Mouse (Mus musculus) neural tube, embryonic 15.5 days (tissue): ENCODE data around the gene Olfr1099. TPM values are rescaled to one million over a fixed set of nuclear protein-coding genes. Genes with fewer than 3 reads are reported as not detected.

Source experiments
- ATAC-seq: fragments of 200-750 bp; cut with Nextera tagmentation; 2 replicates; pipeline ENCODE4 v1.8.0; 2017; ENCODE audit warnings: mild to moderate bottlenecking, moderate TSS enrichment, moderate library complexity; ENCODE audit not compliant: low FRiP score
- H3K27ac ChIP-seq: fragments of 300-500 bp; sonication (generic); replicated peaks from 2 replicates; pipeline ENCODE4 v1.5.1; 2015; ENCODE audit warnings: mild to moderate bottlenecking, inconsistent platforms
- H3K27me3 ChIP-seq: fragments of 300-500 bp; sonication (generic); replicated peaks from 2 replicates; pipeline ENCODE4 v1.6.1; 2015; ENCODE audit warnings: inconsistent platforms
- H3K36me3 ChIP-seq: fragments of 300-500 bp; sonication (generic); 2 replicates; pipeline ENCODE4 v1.6.1; 2015; ENCODE audit warnings: inconsistent platforms
- H3K4me1 ChIP-seq: fragments of 300-500 bp; sonication (generic); 2 replicates; pipeline ENCODE4 v1.6.1; 2015; ENCODE audit warnings: inconsistent platforms
- H3K4me2 ChIP-seq: fragments of 300-500 bp; sonication (generic); 2 replicates; pipeline ENCODE4 v1.6.1; 2015; ENCODE audit warnings: inconsistent platforms, mild to moderate bottlenecking, moderate library complexity
- H3K4me3 ChIP-seq: fragments of 300-500 bp; sonication (generic); replicated peaks from 2 replicates; pipeline ENCODE4 v1.5.1; 2015; ENCODE audit warnings: mild to moderate bottlenecking, inconsistent platforms
- H3K9ac ChIP-seq: fragments of 300-500 bp; sonication (generic); replicated peaks from 2 replicates; pipeline ENCODE4 v1.6.1; 2015; ENCODE audit warnings: mild to moderate bottlenecking, inconsistent platforms
- H3K9me3 ChIP-seq: fragments of 300-500 bp; sonication (generic); replicated peaks from 2 replicates; pipeline ENCODE4 v1.6.1; 2016; ENCODE audit warnings: inconsistent platforms
- WGBS: fragments of 180-500 bp; shearing (Covaris S2); methylation state at CpG from one replicate; pipeline ENCODE4 v1.1.7; 2015; ENCODE audit warnings: mixed read lengths; 5-methylcytosine and 5-hydroxymethylcytosine counted together
- polyA plus RNA-seq: library from polyadenylated mRNA; unstranded; fragments of >200 nt; fragmentation: Nextera tagmentation; extraction: Ambion mirVana; gene quantifications from 2 replicates; pipeline ENCODE4 v1.2.1, GENCODE M21; 2015

Gene Olfr1099
- not detected in 2 replicates for polyA plus RNA-seq

DNA sequence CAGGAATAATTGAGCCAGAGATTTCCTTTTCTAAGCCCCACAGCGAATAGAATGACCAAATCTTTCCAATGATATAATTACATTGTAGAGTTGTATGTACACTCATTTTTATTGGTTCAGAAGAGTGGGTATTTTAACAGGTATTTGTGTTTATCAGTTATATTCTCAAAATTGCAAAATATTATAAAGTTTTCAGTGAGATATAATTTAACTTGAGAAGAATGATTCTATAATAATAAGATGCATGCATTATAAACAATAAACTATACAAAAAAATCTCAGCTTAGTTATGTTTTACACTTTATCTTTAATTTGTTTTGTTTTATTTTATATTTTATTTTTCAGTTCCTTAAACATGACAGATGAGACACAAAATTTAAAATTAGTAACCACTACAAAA lies at the start of gene Olfr1099:
Gene Olfr1099, minus strand, starts transcription at position 101 of the 400 bp plus-strand sequence.
- 85% methylated on average over 1 of the region's 1 CpGs for WGBS
- no peaks in the 10 kb centered on the region for H3K4me1 ChIP-seq
- ATAC-seq: no peak

DNA sequence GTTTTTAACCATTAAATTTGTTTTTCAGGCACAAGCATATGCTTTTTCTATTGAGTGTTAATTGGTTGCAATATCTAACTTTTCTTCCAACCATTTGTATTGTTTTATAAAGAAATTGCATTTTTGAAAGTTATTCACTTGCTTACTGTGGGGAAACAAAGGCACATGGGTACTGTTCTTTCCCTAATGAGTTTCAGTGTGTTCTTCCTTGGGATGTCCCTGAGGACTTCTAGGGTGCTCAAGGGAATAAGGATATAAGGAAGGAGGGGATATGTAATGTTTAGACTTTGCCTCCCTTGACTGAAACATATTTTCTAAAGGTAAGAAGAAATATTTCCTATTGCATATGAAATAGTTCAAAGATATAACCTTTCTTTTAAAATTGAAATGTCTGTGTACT lies 37.6 kb upstream of the Olfr1099 start, which contains the start of gene Olfr1102:
Gene Olfr1102, plus strand, starts transcription at position 301 of the 400 bp plus-strand sequence.
- Histone ChIP-seq H3K36me3 (no peaks in the 10 kb centered on the region), H3K4me3 (no peak within 1 kb of the TSS), H3K9me3 (no peaks in the 10 kb centered on the region), H3K27ac (no peak within 1 kb of the TSS), H3K4me1 (no peaks in the 10 kb centered on the region), H3K27me3 (no peaks in the 10 kb centered on the region), H3K9ac (no peak within 1 kb of the TSS), H3K4me2 (no peak within 1 kb of the TSS)
- no peak for ATAC-seq

More for the DNA sequence above, at the start of gene Olfr1099:
- no peaks in the 10 kb centered on the region for H3K9me3 ChIP-seq
- no peaks in the 10 kb centered on the region for H3K36me3 ChIP-seq
- H3K4me2 ChIP-seq: no peak within 1 kb of the TSS
- H3K27me3 ChIP-seq: no peaks in the 10 kb centered on the region
- no peak within 1 kb of the TSS for H3K27ac ChIP-seq
- H3K4me3 ChIP-seq: no peak within 1 kb of the TSS
- no peak within 1 kb of the TSS for H3K9ac ChIP-seq

DNA sequence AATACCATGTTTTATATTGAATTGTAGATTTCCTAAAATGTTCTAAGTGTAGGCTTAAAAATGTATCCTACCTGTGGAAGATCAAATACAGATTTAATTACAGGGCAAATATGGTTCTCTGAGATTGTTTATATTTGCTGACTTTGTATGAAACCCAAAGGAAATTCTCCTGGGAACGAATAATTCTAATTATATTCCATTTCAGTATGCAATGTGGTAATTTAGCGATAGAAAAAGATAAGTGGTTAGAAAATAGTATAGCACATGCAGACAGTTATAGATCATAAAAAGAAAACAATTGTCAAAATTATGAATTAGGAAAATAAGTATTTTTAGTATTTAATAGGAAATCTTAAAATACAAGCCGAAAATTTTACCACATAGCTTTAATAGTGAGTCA lies 30.6 kb upstream of the Olfr1099 start, which contains the start of gene Olfr1101:
Gene Olfr1101, minus strand, starts transcription at position 101 of the 400 bp plus-strand sequence.
- H3K9ac ChIP-seq: no peak within 1 kb of the TSS
- no peaks in the 10 kb centered on the region for H3K27me3 ChIP-seq
- H3K4me2 ChIP-seq: no peak within 1 kb of the TSS
- H3K4me3 ChIP-seq: no peak within 1 kb of the TSS
- no peak for ATAC-seq
- 79% methylated on average over 3 of the region's 3 CpGs for WGBS
- no peak within 1 kb of the TSS for H3K27ac ChIP-seq
- no peaks in the 10 kb centered on the region for H3K4me1 ChIP-seq
- H3K9me3 ChIP-seq: no peaks in the 10 kb centered on the region
- H3K36me3 ChIP-seq: no peaks in the 10 kb centered on the region

DNA sequence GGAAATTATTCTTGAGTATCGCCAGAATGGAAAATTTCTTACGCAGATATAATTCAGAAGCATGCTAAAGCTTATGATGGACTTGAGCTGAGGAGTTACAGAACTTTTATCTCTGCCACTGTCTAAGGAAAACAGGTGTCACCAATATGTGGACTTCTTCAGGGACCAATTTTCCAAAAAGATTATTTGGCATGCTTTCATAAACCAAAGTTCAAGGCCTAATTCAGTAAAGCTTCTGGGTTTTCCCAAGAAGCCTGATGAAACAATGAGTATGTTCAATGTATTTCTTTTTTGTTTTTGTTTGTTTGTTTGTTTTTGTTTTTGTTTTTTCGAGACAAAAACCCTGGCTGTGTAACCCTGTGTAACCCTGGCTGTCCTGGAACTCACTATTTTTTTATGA lies 19.4 kb upstream of the Olfr1099 start, which contains the start of gene Olfr1100:
Gene Olfr1100, minus strand, starts transcription at position 101 of the 400 bp plus-strand sequence.
- H3K27me3 ChIP-seq: no peaks in the 10 kb centered on the region
- H3K9ac ChIP-seq: no peak within 1 kb of the TSS
- no peak within 1 kb of the TSS for H3K4me3 ChIP-seq
- H3K4me1 ChIP-seq: no peaks in the 10 kb centered on the region
- ATAC-seq: no peak
- H3K4me2 ChIP-seq: no peak within 1 kb of the TSS
- no peaks in the 10 kb centered on the region for H3K36me3 ChIP-seq
- H3K9me3 ChIP-seq: no peaks in the 10 kb centered on the region
- 81% methylated on average over 3 of the region's 3 CpGs for WGBS
- H3K27ac ChIP-seq: no peak within 1 kb of the TSS

DNA sequence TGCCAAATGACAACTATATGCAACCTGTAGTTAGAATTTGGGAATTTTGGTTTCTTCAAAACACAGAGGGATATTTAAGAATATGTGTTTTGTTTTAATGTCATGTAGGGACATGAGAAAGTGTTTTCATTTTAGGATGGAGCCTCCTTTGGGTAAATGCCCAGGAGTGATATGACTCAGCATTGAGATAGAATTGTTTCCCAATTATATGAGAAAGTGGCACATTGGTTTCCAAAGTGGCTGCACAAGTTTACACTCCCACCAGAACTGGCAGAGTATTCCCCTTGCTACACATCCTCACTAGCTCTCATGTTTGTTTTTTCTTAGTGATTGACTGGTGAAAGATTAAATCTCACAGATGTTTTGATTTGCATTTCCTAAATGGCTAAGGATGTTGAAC lies 33.9 kb downstream of the Olfr1099 start:
- Histone ChIP-seq H3K4me2 (no peak overlapping the region), H3K27me3 (no peaks in the 10 kb centered on the region), H3K27ac (no peak overlapping the region), H3K9me3 (no peaks in the 10 kb centered on the region), H3K4me3 (no peak overlapping the region), H3K36me3 (no peaks in the 10 kb centered on the region), H3K9ac (no peak overlapping the region), H3K4me1 (no peaks in the 10 kb centered on the region)
- ATAC-seq: no peak

DNA sequence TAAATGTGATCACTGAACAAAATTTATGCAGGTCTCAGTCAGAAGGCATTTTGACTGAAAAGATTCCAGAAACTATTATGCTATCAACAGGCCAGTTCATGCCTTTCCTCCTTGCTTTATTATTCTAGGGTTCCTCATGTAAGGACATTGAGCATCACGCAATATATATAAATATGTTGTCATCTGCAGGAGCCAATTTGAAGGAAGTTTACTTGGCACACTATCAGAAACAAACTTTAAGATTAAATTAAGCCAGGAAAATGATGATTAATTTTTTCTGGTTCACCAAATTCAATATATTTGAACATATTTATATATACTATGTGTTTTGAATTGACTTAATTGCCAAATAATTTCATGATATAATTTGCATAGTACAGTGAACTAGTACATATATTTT lies 36.0 kb downstream of the Olfr1099 start, which contains the start of gene Olfr1098:
Gene Olfr1098, minus strand, starts transcription at position 101 of the 400 bp plus-strand sequence.
- H3K9ac ChIP-seq: no peak within 1 kb of the TSS
- ATAC-seq: no peak

DNA sequence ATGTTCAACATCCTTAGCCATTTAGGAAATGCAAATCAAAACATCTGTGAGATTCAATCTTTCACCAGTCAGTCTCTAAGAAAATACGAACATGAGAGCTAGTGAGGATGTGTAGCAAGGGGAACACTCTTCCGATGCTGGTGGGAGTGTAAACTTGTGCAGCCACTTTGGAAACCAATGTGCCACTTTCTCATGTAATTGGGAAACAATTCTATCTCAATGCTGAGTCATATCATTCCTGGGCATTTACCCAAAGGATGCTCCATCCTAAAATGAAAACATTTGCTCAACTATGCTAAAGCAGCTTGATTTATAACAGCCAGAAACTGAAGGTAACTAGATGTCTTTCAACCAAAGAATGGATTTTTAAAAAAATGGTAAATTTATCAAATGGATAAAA lies 54.8 kb downstream of the Olfr1099 start:
- WGBS: 95% methylated on average over 2 of the region's 2 CpGs
- ATAC-seq: no peak

More for the DNA sequence above, 36.0 kb downstream of the Olfr1099 start, which contains the start of gene Olfr1098:
- Histone ChIP-seq H3K4me2 (no peak within 1 kb of the TSS), H3K4me1 (no peaks in the 10 kb centered on the region), H3K4me3 (no peak within 1 kb of the TSS), H3K27ac (no peak within 1 kb of the TSS), H3K9me3 (no peaks in the 10 kb centered on the region), H3K36me3 (no peaks in the 10 kb centered on the region), H3K27me3 (no peaks in the 10 kb centered on the region)
- WGBS: 95% methylated on average over 1 of the region's 1 CpGs

More for the DNA sequence above, 54.8 kb downstream of the Olfr1099 start:
- H3K9me3 ChIP-seq: no peaks in the 10 kb centered on the region
- no peaks in the 10 kb centered on the region for H3K36me3 ChIP-seq
- no peak overlapping the region for H3K27ac ChIP-seq
- H3K4me1 ChIP-seq: no peaks in the 10 kb centered on the region
- no peak overlapping the region for H3K4me2 ChIP-seq
- no peaks in the 10 kb centered on the region for H3K27me3 ChIP-seq
- no peak overlapping the region for H3K9ac ChIP-seq
- H3K4me3 ChIP-seq: no peak overlapping the region

Other genes starting within 250 kb of the Olfr1099 start
- gene Olfr1089, start 227.0 kb downstream of the Olfr1099 start, polyA plus RNA-seq: not detected in 2 replicates
- gene Olfr1090, start 201.7 kb downstream of the Olfr1099 start, polyA plus RNA-seq: not detected in 2 replicates
- gene Olfr1093, start 178.2 kb downstream of the Olfr1099 start, polyA plus RNA-seq: not detected in 2 replicates
- not detected in 2 replicates for gene Olfr141, start 150.7 kb downstream of the Olfr1099 start, polyA plus RNA-seq
- gene Olfr1094, start 136.0 kb downstream of the Olfr1099 start, polyA plus RNA-seq: not detected in 2 replicates
- not detected in 2 replicates for gene Olfr1095, start 109.0 kb downstream of the Olfr1099 start, polyA plus RNA-seq
- not detected in 2 replicates for gene Gm13723, start 85.9 kb downstream of the Olfr1099 start, polyA plus RNA-seq
- not detected in 2 replicates for gene Olfr1097, start 68.5 kb downstream of the Olfr1099 start, polyA plus RNA-seq
- gene Olfr1098, start 36.1 kb downstream of the Olfr1099 start, polyA plus RNA-seq: not detected in 2 replicates
- not detected in 2 replicates for gene Olfr1100, start 19.3 kb upstream of the Olfr1099 start, polyA plus RNA-seq
- gene Olfr1101, start 30.5 kb upstream of the Olfr1099 start, polyA plus RNA-seq: not detected in 2 replicates
- not detected in 2 replicates for gene Olfr1102, start 37.7 kb upstream of the Olfr1099 start, polyA plus RNA-seq
- not detected in 2 replicates for gene Olfr1104, start 66.4 kb upstream of the Olfr1099 start, polyA plus RNA-seq
- gene Olfr1105, start 75.8 kb upstream of the Olfr1099 start, polyA plus RNA-seq: not detected in 2 replicates
- gene Olfr1106, start 91.6 kb upstream of the Olfr1099 start, polyA plus RNA-seq: not detected in 2 replicates
- gene Olfr1107, start 115.1 kb upstream of the Olfr1099 start, polyA plus RNA-seq: not detected in 2 replicates
- not detected in 2 replicates for gene Olfr1109, start 135.3 kb upstream of the Olfr1099 start, polyA plus RNA-seq
- gene Olfr259, start 153.9 kb upstream of the Olfr1099 start, polyA plus RNA-seq: not detected in 2 replicates
- not detected in 2 replicates for gene Olfr1110, start 179.6 kb upstream of the Olfr1099 start, polyA plus RNA-seq
- gene Olfr1111, start 191.9 kb upstream of the Olfr1099 start, polyA plus RNA-seq: not detected in 2 replicates
- not detected in 2 replicates for gene Olfr1112, start 227.1 kb upstream of the Olfr1099 start, polyA plus RNA-seq
- not detected in 2 replicates for gene Olfr1113, start 248.3 kb upstream of the Olfr1099 start, polyA plus RNA-seq